Mouse (Mus musculus): ENCODE measurements around the gene Gstt4. TPM values are rescaled to one million over a fixed set of nuclear protein-coding genes. Genes with fewer than 3 reads are reported as not detected.
"Not testable (repeated sequence)": the region's sequence is repeated elsewhere in the genome, so short reads cannot be mapped to it uniquely, and the experiment has no call there.

The Gstt4 gene
- total RNA-seq, 2 experiments from 2014 or later, result not detected

DNA sequence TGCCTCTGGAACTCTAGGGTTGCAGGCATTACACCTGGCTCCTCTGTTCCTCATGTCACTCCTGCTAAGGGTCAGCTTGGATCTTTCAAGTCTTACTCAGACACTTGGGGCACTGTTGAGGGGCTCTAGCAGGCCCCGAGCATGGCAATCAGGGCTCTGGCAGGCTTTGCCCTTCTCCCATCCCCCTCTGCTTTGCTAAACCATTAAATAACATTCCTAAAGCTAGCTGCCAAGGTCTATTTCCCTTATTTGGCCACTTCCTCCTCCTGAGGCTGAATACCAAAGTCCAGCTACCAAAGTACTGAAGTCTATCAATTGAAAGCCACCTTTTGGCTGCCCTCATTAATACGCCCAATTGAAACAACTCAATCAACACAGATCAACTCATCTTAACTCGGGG is 27.5 kb downstream of the Gstt4 start:
- no peak for ATAC-seq (ENCODE audit: poor library complexity, severe bottlenecking)

DNA sequence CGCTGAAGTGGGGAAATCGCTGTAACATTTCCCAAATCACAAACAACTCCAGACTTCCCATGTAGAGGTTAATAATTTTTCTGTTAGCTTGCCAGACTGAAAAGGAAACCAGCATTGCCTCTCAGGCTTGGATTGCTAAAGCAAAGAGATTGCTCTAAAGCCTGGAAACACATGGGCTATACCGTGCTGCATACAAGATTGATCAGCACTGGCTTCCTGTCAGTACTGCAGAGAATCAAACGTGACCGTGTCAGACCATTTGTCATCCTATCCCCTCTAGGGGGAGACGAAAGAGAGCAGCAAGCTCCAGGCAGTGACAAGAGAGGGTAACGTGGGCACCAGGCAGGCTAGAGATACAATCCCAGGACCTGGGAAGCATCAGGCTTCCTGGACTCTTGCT is 31.6 kb downstream of the Gstt4 start:
- 0 out of 2 replicates have a peak, but pooled peaks have one; percentile 35 for ATAC-seq (ENCODE audit: poor library complexity, severe bottlenecking)

DNA sequence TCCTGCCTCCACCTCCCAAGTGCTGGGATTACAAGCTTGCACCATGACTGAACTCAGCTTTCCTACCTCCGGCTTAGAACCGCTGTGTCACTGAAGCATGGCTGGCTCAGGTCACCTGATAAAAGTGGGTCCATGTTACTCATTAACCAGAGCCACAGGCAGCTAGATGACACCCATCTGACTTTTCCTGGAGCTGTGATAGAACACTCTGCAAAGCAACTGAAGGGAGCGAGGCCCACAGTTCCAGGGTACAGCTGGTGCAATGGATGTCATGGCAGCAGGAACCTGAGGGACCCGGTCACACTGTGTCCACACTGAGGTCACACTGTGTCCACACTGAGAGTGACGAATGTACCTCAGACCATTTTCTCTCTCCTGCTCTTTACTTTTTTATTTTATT is 32.5 kb downstream of the Gstt4 start:
- no peak for ATAC-seq (ENCODE audit: poor library complexity, severe bottlenecking)

DNA sequence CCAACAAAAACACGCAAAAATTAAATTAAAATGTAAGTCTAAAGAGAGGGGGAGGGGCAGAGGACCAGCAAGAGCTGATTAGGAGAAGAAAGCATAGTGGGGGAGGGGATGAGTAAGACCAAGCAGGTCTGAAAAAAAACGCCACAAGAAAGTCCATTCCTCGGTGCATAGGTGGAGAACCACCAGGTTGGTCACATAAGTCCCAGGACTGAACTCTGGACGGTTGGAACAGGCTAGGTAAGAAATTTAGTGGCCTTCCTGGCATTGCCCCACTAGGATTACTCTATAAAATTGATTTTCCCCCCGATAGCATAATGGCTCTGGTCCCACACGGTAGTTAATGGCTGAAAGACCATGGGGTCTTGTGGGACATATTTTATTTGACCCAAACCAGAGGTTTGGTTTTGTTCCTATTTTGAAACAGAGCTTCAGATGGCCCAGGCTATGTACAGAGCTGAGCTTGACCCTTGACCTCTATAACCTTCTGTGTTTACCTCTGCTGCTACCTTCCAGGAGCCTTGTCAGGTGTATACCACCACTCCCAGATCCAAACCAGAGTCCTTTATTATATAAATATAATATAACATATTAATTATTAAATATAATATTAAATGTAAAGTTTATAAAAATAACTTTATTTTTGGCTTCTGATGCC is 33.1 kb downstream of the Gstt4 start:
- no peak for ATAC-seq (ENCODE audit: poor library complexity, severe bottlenecking)

DNA sequence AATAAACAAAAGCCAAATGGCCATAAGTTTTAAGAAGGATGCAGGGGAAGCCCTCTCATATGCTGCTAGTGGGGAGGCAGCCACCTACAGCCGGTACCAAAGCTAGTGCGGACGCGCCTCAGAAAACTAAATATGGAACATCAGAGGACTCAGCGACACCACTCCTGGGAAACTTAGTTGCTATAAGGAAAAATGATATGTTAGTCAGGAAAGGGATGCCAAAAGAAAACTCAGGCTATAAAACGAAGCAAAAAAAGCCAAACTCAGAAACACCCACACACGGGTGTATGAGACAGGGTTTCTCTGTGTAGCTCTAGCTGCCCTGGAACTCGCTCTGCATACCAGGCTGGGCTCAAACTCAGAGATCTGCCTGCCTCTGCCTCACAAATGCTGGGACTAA is 34.1 kb downstream of the Gstt4 start:
- no peak for ATAC-seq (ENCODE audit: poor library complexity, severe bottlenecking)

DNA sequence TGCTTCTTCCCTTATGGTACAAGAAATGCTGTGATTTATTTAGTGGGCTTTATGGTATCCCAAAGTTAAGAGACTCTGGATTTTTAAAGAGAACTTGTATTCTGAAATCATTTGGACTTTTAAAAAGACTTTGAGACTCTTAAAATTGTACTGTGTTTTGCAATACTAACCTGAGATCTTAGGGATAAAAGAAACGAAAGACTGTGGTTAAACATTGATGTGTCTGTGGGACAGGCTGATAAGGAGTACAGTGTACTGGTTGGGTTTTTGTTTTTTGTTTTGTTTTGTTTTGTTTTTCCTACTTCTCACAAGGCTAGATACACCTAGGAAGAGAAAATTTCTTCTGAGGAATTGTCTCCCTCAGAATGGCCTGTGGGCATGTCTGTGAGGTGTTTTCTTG is 36.9 kb downstream of the Gstt4 start:
- no peak for ATAC-seq (ENCODE audit: poor library complexity, severe bottlenecking)

DNA sequence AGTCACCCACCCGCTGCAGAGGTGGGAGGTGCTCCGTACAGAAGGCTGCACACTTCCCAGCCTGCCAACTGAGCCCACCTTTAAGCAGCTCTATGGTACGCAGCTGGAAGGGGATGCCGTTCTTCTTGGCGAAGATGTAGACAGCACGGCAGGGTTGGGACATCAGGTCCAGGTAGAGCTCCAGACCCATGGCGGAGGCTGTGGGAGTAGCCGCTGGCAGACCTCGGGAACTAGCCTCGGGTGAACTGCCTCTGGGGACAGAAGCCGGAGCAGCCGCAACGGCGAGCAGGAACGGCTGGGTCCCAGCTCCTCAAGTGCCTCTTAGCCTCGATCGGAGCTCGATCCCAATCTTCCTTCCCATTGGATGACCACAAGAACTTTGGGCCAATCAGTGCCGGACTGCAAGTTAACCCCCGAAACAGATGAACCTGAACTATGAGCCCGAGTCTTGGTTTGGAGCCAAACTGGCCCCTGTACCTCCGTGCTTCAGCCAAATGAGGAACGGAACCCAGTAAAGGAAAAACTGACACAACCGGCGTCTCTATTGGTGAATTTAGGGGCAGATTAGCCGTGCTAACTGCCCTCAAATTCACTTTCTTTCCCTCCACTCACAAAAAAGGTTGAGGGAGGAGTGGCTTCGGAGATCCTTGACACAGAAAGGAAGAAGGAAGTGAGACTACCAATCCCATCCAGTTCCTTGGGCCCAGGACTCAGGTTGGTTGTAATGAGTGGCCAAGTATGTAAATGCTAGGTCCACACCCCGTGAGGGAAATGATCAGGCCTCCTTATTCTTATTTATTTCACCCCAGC is 41.4 kb downstream of the Gstt4 start, which contains the start of the genes Gm20441 and Gstt3:
Gene Gm20441, minus strand, starts transcription at position 186 of the 810 bp plus-strand sequence.
Gene Gstt3, minus strand, starts transcription at position 646 of the 810 bp plus-strand sequence.
- ATAC-seq (ENCODE audit: poor library complexity, severe bottlenecking), result peak; percentile 78

DNA sequence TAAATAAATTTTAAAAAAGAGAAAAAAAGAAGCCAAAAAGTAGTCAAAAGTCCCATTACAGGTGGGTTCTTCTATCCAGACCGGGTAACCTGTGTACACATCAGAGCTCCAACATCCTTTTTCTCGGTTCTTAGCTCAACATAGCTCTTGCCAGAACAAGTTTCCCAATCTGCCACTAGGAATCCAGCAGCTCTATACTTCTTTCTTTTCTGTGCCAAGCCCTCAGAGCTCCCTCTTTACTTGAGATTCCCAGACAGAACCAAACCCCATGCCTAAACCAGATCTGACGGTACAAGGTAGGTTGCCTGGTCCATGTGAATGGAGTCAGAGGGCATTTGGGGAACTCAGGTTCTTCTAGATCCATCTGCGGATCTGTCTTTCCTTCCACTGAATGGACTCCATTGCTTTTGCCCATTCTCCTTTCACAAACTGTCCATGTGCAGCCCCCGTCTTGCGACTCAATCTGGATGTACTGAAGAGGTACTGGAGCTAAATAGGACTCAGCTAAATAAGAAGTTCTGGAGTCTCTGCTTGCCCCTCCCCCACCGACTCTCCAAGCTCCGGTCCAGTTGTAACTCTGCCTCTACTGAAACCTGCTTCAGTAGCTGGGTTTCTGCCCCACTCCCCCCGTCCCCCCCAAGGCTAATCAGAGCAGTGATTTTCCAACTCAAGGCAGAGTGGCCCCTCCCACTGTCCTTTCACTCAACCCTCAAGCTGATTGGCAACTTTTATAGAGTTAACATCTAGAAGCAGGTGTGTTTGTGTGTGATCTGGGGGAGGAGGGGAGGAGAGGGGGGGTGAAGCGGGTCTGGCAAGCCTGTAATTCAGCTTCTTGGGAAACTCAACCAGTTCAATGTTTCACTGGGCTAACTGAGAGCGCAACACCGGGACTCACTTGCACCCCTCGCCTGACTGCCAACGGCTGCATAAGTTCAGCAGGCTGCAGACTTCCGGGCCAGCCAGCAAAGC is 42.9 kb downstream of the Gstt4 start:
- no peak for ATAC-seq (ENCODE audit: poor library complexity, severe bottlenecking)

DNA sequence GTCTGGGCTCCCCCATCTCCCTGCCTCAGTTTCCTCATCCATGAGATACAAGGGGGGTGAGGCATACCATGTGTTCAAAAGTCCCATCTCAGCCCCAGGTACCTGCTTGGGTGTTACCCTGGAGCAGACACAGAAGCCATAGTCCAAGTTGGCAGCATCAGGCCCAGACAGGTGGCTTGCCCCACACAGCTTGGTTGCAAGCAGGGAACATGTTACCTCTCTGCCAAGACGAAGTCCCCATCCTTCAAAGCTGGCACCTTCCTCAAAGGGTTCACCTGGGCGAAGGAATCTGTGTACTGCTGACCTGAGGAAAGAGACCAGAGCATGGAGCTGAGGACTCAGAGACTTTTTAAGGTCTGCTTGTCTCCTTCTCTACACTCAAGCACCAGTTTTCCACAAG is 44.5 kb downstream of the Gstt4 start:
- no peak for ATAC-seq (ENCODE audit: poor library complexity, severe bottlenecking)

DNA sequence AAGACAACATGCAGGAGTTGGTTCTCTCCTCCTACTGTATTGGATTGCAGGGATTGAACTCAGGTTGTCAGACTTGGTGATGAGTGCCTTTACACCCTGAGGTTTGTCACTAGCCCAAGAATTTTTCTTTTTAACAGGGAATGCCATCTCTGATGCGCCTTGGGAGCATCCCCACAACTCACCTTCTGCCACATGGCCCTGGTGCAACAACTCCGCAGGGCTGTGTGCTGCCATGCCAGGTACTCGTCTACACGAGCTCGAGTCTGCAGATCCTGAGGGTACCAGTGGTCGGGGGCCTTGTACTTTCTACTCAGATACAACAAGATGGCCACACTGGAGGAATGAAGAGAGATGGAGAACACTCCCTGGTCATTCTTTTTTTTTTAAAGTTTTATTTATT is 45.8 kb downstream of the Gstt4 start:
- ATAC-seq (ENCODE audit: poor library complexity, severe bottlenecking), result no peak

DNA sequence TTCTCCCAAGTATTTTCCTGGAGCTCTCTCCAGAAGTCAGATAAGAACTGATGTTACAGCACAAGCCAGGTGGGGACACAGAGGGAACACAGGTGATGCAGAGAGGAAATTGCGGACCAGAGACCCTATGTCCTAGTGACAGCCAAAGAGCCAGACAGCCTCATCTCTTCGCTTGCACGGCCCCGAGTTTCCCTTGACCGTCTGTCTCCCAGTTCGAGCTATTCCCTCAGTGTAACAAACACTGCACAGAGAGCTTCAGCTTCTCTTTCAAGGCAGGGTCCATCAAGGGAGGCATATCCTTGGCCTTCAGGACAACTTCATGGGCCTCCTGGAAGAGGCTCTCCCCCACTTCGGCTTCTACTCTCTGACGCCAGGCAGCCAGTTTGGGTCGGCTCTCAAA is 47.8 kb downstream of the Gstt4 start:
- no peak for ATAC-seq (ENCODE audit: poor library complexity, severe bottlenecking)

DNA sequence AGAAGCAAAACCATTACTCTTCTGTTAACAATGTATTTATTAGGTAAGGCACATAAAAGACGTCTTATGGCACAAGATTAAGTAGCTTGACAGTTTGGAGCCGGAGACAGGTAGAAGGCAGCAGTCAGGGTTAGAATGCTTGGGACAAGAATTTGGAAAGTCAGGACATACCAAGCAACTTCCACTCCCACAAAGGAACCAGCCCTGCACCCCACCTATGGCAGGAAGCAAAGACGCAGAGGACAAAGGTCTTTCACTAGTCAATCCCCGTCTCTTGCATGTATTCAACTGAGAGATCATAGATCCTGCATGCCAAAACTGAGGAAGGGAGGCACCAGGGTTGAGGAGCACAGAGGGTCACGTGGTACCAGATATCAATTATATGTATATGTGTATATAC is 48.2 kb downstream of the Gstt4 start:
- no peak for ATAC-seq (ENCODE audit: poor library complexity, severe bottlenecking)

DNA sequence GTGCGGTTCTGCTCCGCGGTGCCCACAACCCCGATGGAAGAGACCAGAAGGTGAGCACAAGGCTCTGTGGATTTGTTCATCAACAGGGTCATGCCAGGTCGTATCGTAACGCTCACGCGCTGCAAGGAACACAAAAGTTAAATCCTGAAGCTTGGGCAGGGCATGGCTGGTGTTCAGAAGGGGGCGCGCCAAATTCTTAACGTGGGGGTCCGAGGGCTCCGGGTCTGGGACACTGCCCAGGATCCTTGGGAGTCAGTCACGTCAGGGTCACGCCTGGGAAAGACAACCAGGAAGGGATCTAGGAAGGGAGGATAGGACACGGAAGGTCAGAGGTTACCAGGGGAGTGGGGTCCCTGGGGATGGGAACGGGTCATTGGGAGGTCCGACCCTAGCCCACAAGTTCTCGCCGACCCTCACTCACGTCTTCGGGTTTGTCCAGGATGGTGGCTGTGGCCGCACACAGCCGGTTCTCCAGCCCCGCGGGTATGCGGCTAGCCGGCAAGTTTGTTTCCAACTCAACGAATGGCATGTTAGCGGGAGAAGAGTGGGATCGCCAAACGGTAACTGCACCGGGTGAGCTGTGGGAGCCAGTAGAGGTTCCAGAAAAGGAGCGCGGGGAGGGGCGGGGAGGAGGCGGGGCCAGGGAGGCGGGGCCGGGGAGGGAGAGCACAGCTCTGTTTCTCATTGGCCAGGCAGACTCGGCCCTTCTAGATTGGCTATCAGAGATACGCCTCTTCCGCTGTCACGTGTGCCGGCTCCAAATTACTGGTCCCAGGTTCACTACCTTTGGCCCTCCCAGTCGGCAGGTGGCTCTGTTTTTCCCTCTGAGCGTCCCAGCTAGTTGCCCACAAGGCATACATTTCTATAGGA is 49.3 kb downstream of the Gstt4 start, which contains the start of gene Ddt:
Gene Ddt, minus strand, starts transcription at position 620 of the 870 bp plus-strand sequence.
- ATAC-seq (ENCODE audit: poor library complexity, severe bottlenecking), result peak; percentile 97

DNA sequence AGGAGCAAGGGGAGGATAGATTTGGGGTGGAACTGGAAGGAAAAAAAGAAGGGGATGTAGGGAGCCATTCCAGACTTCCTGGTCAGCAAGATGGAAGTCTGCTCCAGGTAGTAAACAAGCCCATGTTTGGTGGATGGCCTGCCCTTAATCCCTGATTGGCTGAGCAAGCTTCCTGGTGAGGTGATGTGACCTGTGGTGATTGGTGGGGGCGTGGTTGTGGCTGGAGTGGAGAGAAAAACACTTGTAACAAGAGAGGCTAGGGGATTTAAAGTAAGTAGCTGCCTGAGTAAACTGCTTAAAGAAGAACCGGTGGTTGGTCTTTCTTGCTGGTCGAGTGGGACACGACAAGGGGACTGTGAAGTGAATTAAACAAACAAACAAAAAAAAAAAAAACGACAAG is 54.6 kb downstream of the Gstt4 start:
- not testable (repeated sequence) for ATAC-seq (ENCODE audit: poor library complexity, severe bottlenecking)

DNA sequence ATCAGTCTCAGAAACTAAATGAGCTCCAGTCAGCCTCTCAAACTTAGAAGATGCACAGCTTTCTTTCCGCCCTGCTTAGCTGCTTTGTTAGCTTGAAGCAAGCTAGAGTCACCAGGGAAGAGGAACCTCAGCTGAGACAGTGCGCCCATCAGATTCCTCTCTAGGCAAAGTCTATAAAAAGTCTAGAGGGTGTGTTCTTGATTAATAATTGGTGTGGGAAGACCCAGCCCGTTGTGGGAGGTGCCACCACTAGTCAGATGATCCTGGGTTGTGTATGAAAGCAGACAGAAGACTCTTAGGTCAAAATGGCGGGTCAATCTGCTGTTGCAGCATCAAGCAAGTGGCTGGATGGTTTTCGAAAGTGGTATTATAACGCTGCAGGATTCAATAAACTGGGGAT is 55.5 kb downstream of the Gstt4 start:
- ATAC-seq (ENCODE audit: poor library complexity, severe bottlenecking), result no peak

Other genes with a start within 250 kb of the Gstt4 start
- 2.0 and 2.8 TPM in 2 replicates for gene Ggt5, start 233.2 kb downstream of the Gstt4 start, total RNA-seq (2015)
- gene Ggt5, start 233.2 kb downstream of the Gstt4 start, total RNA-seq (2017), result 2.7 and 16.8 TPM in 2 replicates
- gene Susd2, start 178.5 kb downstream of the Gstt4 start, total RNA-seq (2015), result 0.16 and 0.48 TPM in 2 replicates
- gene Susd2, start 178.5 kb downstream of the Gstt4 start, total RNA-seq (2017), result 0.33 and 0.49 TPM in 2 replicates
- gene Cabin1, start 58.2 kb downstream of the Gstt4 start, total RNA-seq (2015), result 23.7 and 24.0 TPM in 2 replicates
- gene Cabin1, start 58.2 kb downstream of the Gstt4 start, total RNA-seq (2017), result 19.4 and 20.7 TPM in 2 replicates
- 30.0 and 31.4 TPM in 2 replicates for gene Ddt, start 49.1 kb downstream of the Gstt4 start, total RNA-seq (2015)
- 24.7 and 28.4 TPM in 2 replicates for gene Ddt, start 49.1 kb downstream of the Gstt4 start, total RNA-seq (2017)
- gene Gm20441, start 41.6 kb downstream of the Gstt4 start, total RNA-seq (2015), result not detected in 2 replicates
- gene Gm20441, start 41.6 kb downstream of the Gstt4 start, total RNA-seq (2017), result not detected in 2 replicates
- 1.4 and 2.7 TPM in 2 replicates for gene Gstt3, start 41.1 kb downstream of the Gstt4 start, total RNA-seq (2015)
- 1.5 and 1.6 TPM in 2 replicates for gene Gstt3, start 41.1 kb downstream of the Gstt4 start, total RNA-seq (2017)
- 0.78 TPM in 1 of 2 replicates, not detected in the other for gene Gstt1, start 24.0 kb downstream of the Gstt4 start, total RNA-seq (2015)
- not detected in 2 replicates for gene Gstt1, start 24.0 kb downstream of the Gstt4 start, total RNA-seq (2017)
- gene Gstt2, start 14.9 kb upstream of the Gstt4 start, total RNA-seq (2015), result 4.7 and 5.9 TPM in 2 replicates
- gene Gstt2, start 14.9 kb upstream of the Gstt4 start, total RNA-seq (2017), result 1.8 and 4.7 TPM in 2 replicates
- 68.9 and 73.4 TPM in 2 replicates for gene Mif, start 37.7 kb upstream of the Gstt4 start, total RNA-seq (2015)
- gene Mif, start 37.7 kb upstream of the Gstt4 start, total RNA-seq (2017), result 87.4 and 123 TPM in 2 replicates
- gene Derl3, start 70.9 kb upstream of the Gstt4 start, total RNA-seq (2015), result 0.41 and 0.89 TPM in 2 replicates
- gene Derl3, start 70.9 kb upstream of the Gstt4 start, total RNA-seq (2017), result not detected in 2 replicates
- 44.0 and 46.2 TPM in 2 replicates for gene Smarcb1, start 99.1 kb upstream of the Gstt4 start, total RNA-seq (2015)
- 40.6 and 48.4 TPM in 2 replicates for gene Smarcb1, start 99.1 kb upstream of the Gstt4 start, total RNA-seq (2017)
- gene Chchd10, start 110.6 kb upstream of the Gstt4 start, total RNA-seq (2015), result 7.1 and 9.3 TPM in 2 replicates
- gene Chchd10, start 110.6 kb upstream of the Gstt4 start, total RNA-seq (2017), result 8.1 and 15.7 TPM in 2 replicates
- not detected in 2 replicates for gene Mmp11, start 114.0 kb upstream of the Gstt4 start, total RNA-seq (2015)
- not detected in 2 replicates for gene Mmp11, start 114.0 kb upstream of the Gstt4 start, total RNA-seq (2017)
- gene Gm867, start 118.1 kb upstream of the Gstt4 start, total RNA-seq (2015), result 0.48 and 0.83 TPM in 2 replicates
- gene Gm867, start 118.1 kb upstream of the Gstt4 start, total RNA-seq (2017), result 0.16 TPM in 1 of 2 replicates, not detected in the other
- gene Vpreb3, start 120.5 kb upstream of the Gstt4 start, total RNA-seq (2015), result 0.48 TPM in 1 of 2 replicates, not detected in the other
- not detected in 2 replicates for gene Vpreb3, start 120.5 kb upstream of the Gstt4 start, total RNA-seq (2017)
- 0.47 TPM in 1 of 2 replicates, not detected in the other for gene Gm5134, start 132.0 kb upstream of the Gstt4 start, total RNA-seq (2015)
- gene Gm5134, start 132.0 kb upstream of the Gstt4 start, total RNA-seq (2017), result 0.11 TPM in 1 of 2 replicates, not detected in the other
- 4.5 and 5.9 TPM in 2 replicates for gene Zfp280b, start 210.1 kb upstream of the Gstt4 start, total RNA-seq (2015)
- 3.0 and 8.9 TPM in 2 replicates for gene Zfp280b, start 210.1 kb upstream of the Gstt4 start, total RNA-seq (2017)

All from megakaryocyte, adult 5-6 weeks (primary cell).